Mouse (Mus musculus): ENCODE results near the gene Chchd4.
A peak's percentile ranks its signal among the peaks of the same experiment; 100 is the strongest.

GRCm38 (mm10) chr6:91414890-91415289, 58.5 kb downstream of the Chchd4 start:
- TF ChIP-seq POLR2A (IDR thresholded peaks at IDR 0.05; ENCODE audit: insufficient read depth, low read depth, low read length): no peak
- peak; percentile 57 for TF ChIP-seq CTCF (IDR thresholded peaks at IDR 0.05; ENCODE audit: insufficient read depth, low read depth, low read length)

Measured in olfactory bulb, adult 2 months (tissue).